Mouse (Mus musculus): Measurements from ENCODE around the gene Lcn6. TPM values are rescaled to one million over a fixed set of nuclear protein-coding genes. Genes with fewer than 3 reads are reported as not detected.
A peak's percentile ranks its signal among the peaks of the same experiment; 100 is the strongest.
"Not testable (repeated sequence)": the region's sequence is repeated elsewhere in the genome, so short reads cannot be mapped to it uniquely, and the experiment has no call there.

Lcn6 gene
- polyA plus RNA-seq, 1 experiment from 2014 or later: not detected

DNA sequence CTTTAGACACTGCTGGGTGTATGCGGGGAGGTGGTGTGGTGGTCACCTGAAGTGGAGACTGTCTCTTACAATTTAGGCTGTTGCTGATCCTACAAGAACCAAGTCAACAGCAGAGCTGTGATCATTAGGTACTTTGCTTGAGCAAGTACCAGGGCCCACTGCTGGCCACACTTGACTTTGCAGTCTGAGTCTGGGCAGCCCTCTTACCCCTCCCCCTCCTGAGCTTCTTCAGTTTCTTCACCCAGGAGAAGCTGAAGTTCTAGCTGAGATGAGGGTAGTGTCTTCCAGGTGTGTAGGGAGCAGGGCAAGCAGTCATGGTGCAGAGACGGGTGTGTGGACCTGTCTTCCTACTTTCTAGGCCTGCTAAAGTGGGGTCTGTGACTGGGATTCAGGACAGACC is 31.5 kb downstream of the Lcn6 start:
- DNase-seq (ENCODE audit: low spot score): peak; percentile 25
- WGBS: 82% methylated on average over 2 of the region's 2 CpGs

DNA sequence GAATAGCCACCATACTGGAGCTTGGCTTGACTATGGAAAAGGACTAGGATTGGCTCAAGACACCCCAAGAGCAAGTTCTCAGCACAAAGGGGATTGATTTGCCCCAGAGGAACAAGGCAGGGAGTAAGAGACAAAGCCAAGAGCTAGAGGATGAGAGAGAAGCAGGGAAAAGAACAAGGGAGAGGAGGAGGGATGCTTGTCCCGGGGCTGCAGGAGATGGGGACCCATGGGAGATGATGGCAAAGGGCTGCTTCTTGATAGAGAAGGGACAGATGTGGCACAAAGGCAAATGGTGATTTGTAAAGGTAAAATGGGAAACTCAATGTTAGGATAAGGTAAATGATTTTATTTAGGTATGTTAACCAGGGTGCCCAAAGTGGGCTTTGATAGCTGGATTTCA is 32.5 kb downstream of the Lcn6 start:
- 91% methylated on average over 1 of the region's 1 CpGs for WGBS
- not testable (repeated sequence) for H3K27me3 ChIP-seq (ENCODE audit: insufficient read depth, poor library complexity, severe bottlenecking); H3K27ac ChIP-seq; H3K4me3 ChIP-seq; DNase-seq (ENCODE audit: low spot score); H3K9me3 ChIP-seq; H3K36me3 ChIP-seq
- peaks cover 28% of the 10 kb centered on the region for H3K4me1 ChIP-seq (replicated peaks)

More for the DNA sequence above, 31.5 kb downstream of the Lcn6 start:
- Histone ChIP-seq H3K27me3 (ENCODE audit: insufficient read depth, poor library complexity, severe bottlenecking) (no peaks in the 10 kb centered on the region), H3K4me3 (peak overlapping the region; percentile 78; the same call in 1 of the 2 replicates), H3K27ac (no peak overlapping the region), H3K4me1 (replicated peaks) (peaks cover 28% of the 10 kb centered on the region), H3K36me3 (no peaks in the 10 kb centered on the region), H3K9me3 (no peaks in the 10 kb centered on the region)

DNA sequence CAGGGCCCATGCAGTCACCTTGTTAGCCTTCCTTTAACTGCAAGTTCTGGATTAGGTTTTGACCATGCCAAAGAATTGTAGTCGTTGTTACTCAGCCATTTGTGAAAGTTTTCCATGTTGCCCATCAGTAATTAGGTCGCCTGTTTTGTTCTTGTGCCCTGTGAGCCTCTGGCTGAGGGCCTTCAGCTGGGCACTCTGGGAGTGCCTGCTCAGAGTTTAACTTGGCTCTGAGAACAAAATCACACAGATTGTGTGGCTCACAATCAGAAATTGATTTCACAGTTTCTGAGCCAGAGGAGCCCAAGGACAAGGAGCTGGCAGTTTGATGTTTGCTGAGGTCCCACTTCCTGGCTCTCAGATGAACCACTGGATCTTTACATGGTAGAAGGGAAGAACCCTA is 33.2 kb downstream of the Lcn6 start:
- H3K27ac ChIP-seq; H3K4me3 ChIP-seq; H3K36me3 ChIP-seq; H3K27me3 ChIP-seq (ENCODE audit: insufficient read depth, poor library complexity, severe bottlenecking); DNase-seq (ENCODE audit: low spot score); H3K9me3 ChIP-seq: not testable (repeated sequence)
- WGBS: 84% methylated on average over 2 of the region's 2 CpGs
- H3K4me1 ChIP-seq (replicated peaks): peaks cover 28% of the 10 kb centered on the region

DNA sequence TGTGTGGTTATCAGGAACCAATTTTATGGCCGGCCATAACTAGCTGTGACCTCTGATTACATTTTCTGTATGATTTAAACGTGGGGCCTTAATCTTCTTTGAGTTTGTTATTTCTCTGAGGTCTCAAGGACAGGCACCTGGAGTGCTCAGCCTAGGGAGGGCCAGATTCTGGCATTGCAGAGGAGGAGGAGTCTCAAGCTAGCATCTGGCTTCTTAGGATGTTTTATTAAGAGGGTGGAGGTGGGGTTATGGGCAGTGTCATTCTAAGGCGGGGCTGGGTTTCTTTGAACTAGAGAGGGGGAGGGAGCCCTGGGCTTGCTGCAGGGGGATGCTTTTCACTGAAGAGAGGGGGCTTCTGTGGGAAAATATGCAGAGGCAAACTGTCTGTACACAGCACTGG is 35.1 kb downstream of the Lcn6 start:
- H3K4me1 ChIP-seq (replicated peaks): peaks cover 28% of the 10 kb centered on the region
- 28% methylated on average over 3 of the region's 3 CpGs for WGBS
- H3K27ac ChIP-seq; H3K27me3 ChIP-seq (ENCODE audit: insufficient read depth, poor library complexity, severe bottlenecking); H3K36me3 ChIP-seq; H3K4me3 ChIP-seq; DNase-seq (ENCODE audit: low spot score); H3K9me3 ChIP-seq: not testable (repeated sequence)

DNA sequence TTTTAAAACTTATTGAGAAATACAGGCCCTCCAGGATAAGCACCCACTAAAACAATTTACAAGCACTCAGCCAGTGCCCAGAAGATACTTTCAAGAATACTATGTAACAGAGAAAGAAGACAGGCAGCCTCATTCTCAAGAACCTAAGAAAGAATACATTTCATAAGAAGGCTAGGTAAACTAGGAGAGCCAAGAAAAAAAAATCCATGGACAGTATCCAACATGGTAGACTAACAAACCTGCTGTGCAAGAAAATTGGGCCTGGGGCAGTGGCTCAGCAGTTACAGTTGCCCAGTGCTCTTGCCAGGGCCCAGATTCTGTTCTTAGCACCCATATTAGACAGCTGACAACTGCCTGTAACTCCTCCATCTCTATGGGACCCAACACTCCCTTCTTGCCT is 40.6 kb downstream of the Lcn6 start:
- no peaks in the 10 kb centered on the region for H3K9me3 ChIP-seq
- H3K27me3 ChIP-seq (ENCODE audit: insufficient read depth, poor library complexity, severe bottlenecking): no peaks in the 10 kb centered on the region
- no peak for DNase-seq (ENCODE audit: low spot score)
- no peaks in the 10 kb centered on the region for H3K36me3 ChIP-seq
- H3K4me1 ChIP-seq (replicated peaks): no peaks in the 10 kb centered on the region
- H3K27ac ChIP-seq: no peak overlapping the region
- H3K4me3 ChIP-seq: no peak overlapping the region

Other genes starting within 250 kb of the Lcn6 start
- 5.7 and 5.9 TPM in 2 replicates for gene Abca2, start 248.1 kb upstream of the Lcn6 start, polyA plus RNA-seq (2016; fragmentation: Nextera tagmentation; extraction: Ambion mirVana)
- gene Clic3, start 219.9 kb upstream of the Lcn6 start, polyA plus RNA-seq (2016; fragmentation: Nextera tagmentation; extraction: Ambion mirVana): 0.90 and 1.2 TPM in 2 replicates
- 17.0 and 31.3 TPM in 2 replicates for gene Paxx, start 215.7 kb upstream of the Lcn6 start, polyA plus RNA-seq (2016; fragmentation: Nextera tagmentation; extraction: Ambion mirVana)
- gene Ptgds, start 206.7 kb upstream of the Lcn6 start, polyA plus RNA-seq (2016; fragmentation: Nextera tagmentation; extraction: Ambion mirVana): 0.49 and 1.7 TPM in 2 replicates
- gene Lcn12, start 182.9 kb upstream of the Lcn6 start, polyA plus RNA-seq (2016; fragmentation: Nextera tagmentation; extraction: Ambion mirVana): not detected in 2 replicates
- gene Fbxw5, start 176.0 kb upstream of the Lcn6 start, polyA plus RNA-seq (2016; fragmentation: Nextera tagmentation; extraction: Ambion mirVana): 88.3 and 109 TPM in 2 replicates
- 5.8 and 6.0 TPM in 2 replicates for gene C8g, start 175.1 kb upstream of the Lcn6 start, polyA plus RNA-seq (2016; fragmentation: Nextera tagmentation; extraction: Ambion mirVana)
- gene Traf2, start 129.8 kb upstream of the Lcn6 start, polyA plus RNA-seq (2016; fragmentation: Nextera tagmentation; extraction: Ambion mirVana): 38.2 and 40.1 TPM in 2 replicates
- 376 and 388 TPM in 2 replicates for gene Edf1, start 118.9 kb upstream of the Lcn6 start, polyA plus RNA-seq (2016; fragmentation: Nextera tagmentation; extraction: Ambion mirVana)
- gene Mamdc4, start 101.9 kb upstream of the Lcn6 start, polyA plus RNA-seq (2016; fragmentation: Nextera tagmentation; extraction: Ambion mirVana): 1.4 and 3.8 TPM in 2 replicates
- gene Phpt1, start 101.6 kb upstream of the Lcn6 start, polyA plus RNA-seq (2016; fragmentation: Nextera tagmentation; extraction: Ambion mirVana): 163 and 189 TPM in 2 replicates
- gene Ajm1, start 95.0 kb upstream of the Lcn6 start, polyA plus RNA-seq (2016; fragmentation: Nextera tagmentation; extraction: Ambion mirVana): 0.05 and 0.44 TPM in 2 replicates
- gene Rabl6, start 68.3 kb upstream of the Lcn6 start, polyA plus RNA-seq (2016; fragmentation: Nextera tagmentation; extraction: Ambion mirVana): 75.5 and 80.0 TPM in 2 replicates
- 0.17 and 0.18 TPM in 2 replicates for gene Ccdc183, start 59.1 kb upstream of the Lcn6 start, polyA plus RNA-seq (2016; fragmentation: Nextera tagmentation; extraction: Ambion mirVana)
- gene Tmem141, start 54.8 kb upstream of the Lcn6 start, polyA plus RNA-seq (2016; fragmentation: Nextera tagmentation; extraction: Ambion mirVana): 17.4 and 18.3 TPM in 2 replicates
- 1.00 and 1.2 TPM in 2 replicates for gene Fcna, start 48.8 kb upstream of the Lcn6 start, polyA plus RNA-seq (2016; fragmentation: Nextera tagmentation; extraction: Ambion mirVana)
- not detected in 2 replicates for gene Lcn8, start 23.7 kb upstream of the Lcn6 start, polyA plus RNA-seq (2016; fragmentation: Nextera tagmentation; extraction: Ambion mirVana)
- not detected in 2 replicates for gene Lcn5, start 18.8 kb upstream of the Lcn6 start, polyA plus RNA-seq (2016; fragmentation: Nextera tagmentation; extraction: Ambion mirVana)
- not detected in 2 replicates for gene Lcn10, start 5.9 kb downstream of the Lcn6 start, polyA plus RNA-seq (2016; fragmentation: Nextera tagmentation; extraction: Ambion mirVana)
- not detected in 2 replicates for gene Obp2a, start 23.3 kb downstream of the Lcn6 start, polyA plus RNA-seq (2016; fragmentation: Nextera tagmentation; extraction: Ambion mirVana)
- gene Bmyc, start 30.0 kb downstream of the Lcn6 start, polyA plus RNA-seq (2016; fragmentation: Nextera tagmentation; extraction: Ambion mirVana): 77.9 and 86.1 TPM in 2 replicates
- gene Obp2b, start 60.2 kb downstream of the Lcn6 start, polyA plus RNA-seq (2016; fragmentation: Nextera tagmentation; extraction: Ambion mirVana): not detected in 2 replicates
- not detected in 2 replicates for gene Lcn3, start 88.8 kb downstream of the Lcn6 start, polyA plus RNA-seq (2016; fragmentation: Nextera tagmentation; extraction: Ambion mirVana)
- gene Lcn11, start 100.2 kb downstream of the Lcn6 start, polyA plus RNA-seq (2016; fragmentation: Nextera tagmentation; extraction: Ambion mirVana): not detected in 2 replicates
- gene Gm13539, start 105.5 kb downstream of the Lcn6 start, polyA plus RNA-seq (2016; fragmentation: Nextera tagmentation; extraction: Ambion mirVana): not detected in 2 replicates
- gene Glt6d1, start 139.1 kb downstream of the Lcn6 start, polyA plus RNA-seq (2016; fragmentation: Nextera tagmentation; extraction: Ambion mirVana): not detected in 2 replicates
- gene Lcn9, start 146.4 kb downstream of the Lcn6 start, polyA plus RNA-seq (2016; fragmentation: Nextera tagmentation; extraction: Ambion mirVana): not detected in 2 replicates
- gene Sohlh1, start 170.5 kb downstream of the Lcn6 start, polyA plus RNA-seq (2016; fragmentation: Nextera tagmentation; extraction: Ambion mirVana): not detected in 2 replicates
- gene Kcnt1, start 186.9 kb downstream of the Lcn6 start, polyA plus RNA-seq (2016; fragmentation: Nextera tagmentation; extraction: Ambion mirVana): 0.45 and 1.0 TPM in 2 replicates

All from hindbrain, embryonic 10.5 days (tissue).